Mouse (Mus musculus): ENCODE data around the gene Ucma.

DNA sequence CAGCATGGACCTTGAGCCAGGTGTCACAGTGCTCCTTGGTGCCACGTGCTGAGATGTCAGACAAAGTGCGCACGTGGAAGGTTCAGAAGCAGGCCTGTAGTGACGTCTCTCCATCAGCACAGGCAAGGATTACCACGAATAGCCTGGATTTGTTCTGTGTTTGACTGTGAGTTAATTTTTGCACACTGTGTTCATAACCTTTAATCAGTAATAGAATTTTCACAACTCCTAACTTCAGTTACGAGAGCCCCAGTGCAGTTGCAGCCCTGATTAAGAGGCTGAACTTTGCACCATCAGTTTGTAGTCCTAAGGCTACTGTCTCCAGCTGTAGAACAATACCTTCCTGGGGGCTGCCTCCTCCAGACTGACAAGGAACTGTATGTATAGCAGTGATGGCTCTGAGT, 20.5 kb downstream of the Ucma start:
- no peak for TF ChIP-seq POLR2A (IDR thresholded peaks at IDR 0.05; ENCODE audit: low read depth, low read length)
- no peak for TF ChIP-seq CTCF (IDR thresholded peaks at IDR 0.05; ENCODE audit: extremely low read depth, insufficient read length, insufficient replicate concordance, low read depth, low read length)
